20 mouse cellular contexts compared by ENCODE assay signal in genomic region chr5:115722188-115722959, GRCm38 (mm10). TPM values are rescaled to one million over a fixed set of nuclear protein-coding genes. Genes with fewer than 3 reads are reported as not detected.
DNase-seq lines count a peak whose midpoint lies in the region; ATAC-seq and TF ChIP-seq lines count a peak whose summit lies in the region.
"Had no signal": no experiment of that assay in that cellular context is flagged by ENCODE, and none has a peak within 500 bp of the region (broad histone marks: within the 10 kb centered on the region; RNA-seq: fewer than 3 reads in every experiment).

No protein-coding gene starts in this region.

- ATAC-seq in neural tube, embryonic 13.5 days (ENCODE audit: low read depth), result no peak
- ATAC-seq: intestine, embryonic 16.5 days; midbrain, embryonic 16.5 days; Patski had no signal

- no peak for TF ChIP-seq POLR2A in MEL (IDR thresholded peaks at IDR 0.05; ENCODE audit: control insufficient read depth in 1 of 2, insufficient read depth in 1 of 2, low read depth in 1 of 2, low read length in 2 of 2, poor library complexity in 1 of 2)

- H3K9me3 ChIP-seq in neural tube, embryonic 13.5 days, result no peaks in the 10 kb centered on the region
- no peaks in the 10 kb centered on the region for H3K9me3 ChIP-seq in MEL (replicated peaks; ENCODE audit: insufficient read depth, low read length)
- H3K9me3 ChIP-seq: heart, embryonic 10.5 days; hindbrain, embryonic 13.5 days; liver, embryonic 13.5 days; lung, embryonic 15.5 days had no signal

- H3K9ac ChIP-seq in neural tube, embryonic 13.5 days, result 0 out of 2 replicates have a peak overlapping the region, but pooled peaks have one; percentile 2
- peak overlapping the region; percentile 18; the same call in 1 of the 2 replicates for H3K9ac ChIP-seq in MEL (ENCODE audit: control insufficient read depth, low read depth, low read length, poor library complexity, severe bottlenecking)
- H3K9ac ChIP-seq: hindbrain, embryonic 13.5 days; liver, embryonic 13.5 days; lung, embryonic 15.5 days had no signal

- H3K4me3 ChIP-seq in neural tube, embryonic 13.5 days, result no peak overlapping the region
- 0 out of 4 replicates have a peak overlapping the region, but pooled peaks of 1 of the 2 experiments have one; percentile 0 for H3K4me3 ChIP-seq in MEL (ENCODE audit: control insufficient read depth in 1 of 2, insufficient read depth in 1 of 2, low read depth in 2 of 2, low read length in 2 of 2)
- H3K4me3 ChIP-seq: heart, embryonic 10.5 days; hindbrain, embryonic 13.5 days; liver, embryonic 13.5 days; lung, embryonic 15.5 days; megakaryocyte, embryonic 14.5 days had no signal

- TF ChIP-seq RAD21 in MEL (IDR thresholded peaks at IDR 0.05; ENCODE audit: low read depth, low read length), result no peak

- DNase-seq in neural tube, embryonic 10.5 days (ENCODE audit: extremely low spot score, low spot score), result no peak
- peak; percentile 34 for DNase-seq in CD4-positive helper T cell, adult 2 months (ENCODE audit: low read depth, low spot score)
- DNase-seq in MEL (ENCODE audit: low read depth, low spot score), result peak; percentile 85
- DNase-seq in kidney, postnatal 36 days, result peak; percentile 43 to 68
- DNase-seq in urinary bladder, adult 18-20 months (ENCODE audit: low spot score in 2 of 2), result no peak
- no peak for DNase-seq in heart, adult 18-20 months
- DNase-seq: adrenal gland, postnatal 36 days; cerebellum, adult 8-10 months; gastrocnemius, postnatal 14 days; heart, postnatal 10 days; liver, embryonic 13.5 days; right cerebral cortex, postnatal 25 days had no signal

- WGBS in neural tube, embryonic 13.5 days, result 87% methylated on average over 21 of the region's 21 CpGs

- H3K79me2 ChIP-seq in MEL (ENCODE audit: control insufficient read depth, insufficient read depth, low read length, poor library complexity), result no peaks in the 10 kb centered on the region

- peak; percentile 75 for TF ChIP-seq EP300 in MEL (IDR thresholded peaks at IDR 0.05; ENCODE audit: low read depth in 1 of 2, low read length in 2 of 2)

- no peak overlapping the region for H3K4me2 ChIP-seq in neural tube, embryonic 13.5 days
- H3K4me2 ChIP-seq: hindbrain, embryonic 13.5 days; liver, embryonic 13.5 days; lung, embryonic 15.5 days had no signal

- H3K27me3 ChIP-seq in neural tube, embryonic 13.5 days, result no peaks in the 10 kb centered on the region
- H3K27me3 ChIP-seq in MEL (ENCODE audit: control insufficient read depth in 1 of 2, insufficient read depth in 2 of 2, low read length in 2 of 2), result no peaks in the 10 kb centered on the region
- H3K27me3 ChIP-seq: hindbrain, embryonic 13.5 days; lung, embryonic 15.5 days; Patski had no signal

- H3K4me1 ChIP-seq in neural tube, embryonic 13.5 days (replicated peaks), result peaks cover 20% of the 10 kb centered on the region
- H3K4me1 ChIP-seq in MEL (ENCODE audit: control insufficient read depth in 1 of 2, insufficient read depth in 2 of 2, low read length in 2 of 2), result peaks cover 0 to 16% of the 10 kb centered on the region in 2 experiments; a peak in 2 of 4 replicates
- H3K4me1 ChIP-seq: heart, embryonic 10.5 days; liver, embryonic 13.5 days; lung, embryonic 15.5 days had no signal

- H3K27ac ChIP-seq in neural tube, embryonic 13.5 days (replicated peaks), result no peak overlapping the region
- H3K27ac ChIP-seq in MEL (ENCODE audit: control insufficient read depth, low read depth, low read length), result no peak overlapping the region
- H3K27ac ChIP-seq: heart, embryonic 10.5 days; hindbrain, embryonic 13.5 days; liver, embryonic 13.5 days; lung, embryonic 15.5 days had no signal

- peaks cover 16% of the 10 kb centered on the region for H3K36me3 ChIP-seq in neural tube, embryonic 13.5 days
- peaks cover 0 to 6% of the 10 kb centered on the region in 2 experiments; a peak in 2 of 4 replicates for H3K36me3 ChIP-seq in MEL (ENCODE audit: control insufficient read depth in 1 of 2, insufficient read depth in 2 of 2, low read length in 2 of 2)
- H3K36me3 ChIP-seq: heart, embryonic 10.5 days; liver, embryonic 13.5 days; lung, embryonic 15.5 days had no signal

- TF ChIP-seq CTCF in MEL (IDR thresholded peaks at IDR 0.05 in 2 of 3, conservative IDR thresholded peaks at IDR 0.05 in 1 of 3; ENCODE audit: control insufficient read depth in 1 of 3, insufficient read depth in 1 of 3, low read depth in 2 of 3, low read length in 3 of 3, poor library complexity in 1 of 3, severe bottlenecking in 1 of 3), result no peak

TF ChIP-seq in MEL, 35 proteins besides CTCF, POLR2A, EP300 and RAD21:
- TF ChIP-seq SIN3A (IDR thresholded peaks at IDR 0.05; ENCODE audit: low read length) (peak; percentile 43; the same call in 1 of the 2 replicates), SMC3 (IDR thresholded peaks at IDR 0.05; ENCODE audit: low read depth, low read length) (no peak), MYC (IDR thresholded peaks at IDR 0.05; ENCODE audit: low read depth, low read length) (0 out of 2 replicates have a peak, but pooled peaks have one; percentile 30), MEF2A (IDR thresholded peaks at IDR 0.05; ENCODE audit: extremely low read depth, insufficient replicate concordance, low read depth, low read length, poor library complexity, severe bottlenecking) (no peak), POLR2AphosphoS5 (IDR thresholded peaks at IDR 0.05; ENCODE audit: borderline replicate concordance, low read depth, low read length) (no peak), ZC3H11A (IDR thresholded peaks at IDR 0.05; ENCODE audit: low read depth, low read length) (no peak), TAL1 (IDR thresholded peaks at IDR 0.05; ENCODE audit: low read length) (peak; percentile 91), RCOR1 (IDR thresholded peaks at IDR 0.05; ENCODE audit: low read depth, low read length) (peak; percentile 78), TCF12 (IDR thresholded peaks at IDR 0.05; ENCODE audit: low read depth, low read length) (peak; percentile 67; the same call in 1 of the 2 replicates), MAX (IDR thresholded peaks at IDR 0.05; ENCODE audit: low read length) (peak; percentile 33; the same call in 1 of the 2 replicates), BHLHE40 (IDR thresholded peaks at IDR 0.05; ENCODE audit: borderline replicate concordance, low read depth, low read length) (peak; percentile 89), ELF1 (IDR thresholded peaks at IDR 0.05; ENCODE audit: low read depth, low read length) (no peak), GATA1 (IDR thresholded peaks at IDR 0.05; ENCODE audit: low read depth, low read length) (peak; percentile 53), ETS1 (IDR thresholded peaks at IDR 0.05; ENCODE audit: low read depth, low read length) (0 out of 2 replicates have a peak, but pooled peaks have one; percentile 36), GABPA (IDR thresholded peaks at IDR 0.05; ENCODE audit: low read depth, low read length) (no peak), NRF1 (IDR thresholded peaks at IDR 0.05; ENCODE audit: insufficient read depth, low read depth, low read length, poor library complexity, severe bottlenecking) (no peak), TBP (IDR thresholded peaks at IDR 0.05; ENCODE audit: low read depth, low read length) (no peak), CHD1 (IDR thresholded peaks at IDR 0.05; ENCODE audit: low read depth, low read length) (no peak), MXI1 (IDR thresholded peaks at IDR 0.05; ENCODE audit: low read depth, low read length) (peak; percentile 47; the same call in 1 of the 2 replicates), MYB (IDR thresholded peaks at IDR 0.05; ENCODE audit: low read depth, low read length) (no peak), KAT2A (conservative IDR thresholded peaks at IDR 0.05; ENCODE audit: low read depth, low read length) (no peak), ZNF384 (IDR thresholded peaks at IDR 0.05; ENCODE audit: low read depth, low read length) (no peak)

RNA-seq across cellular contexts. Expression of gene Bicdl1, which starts 9.0 kb away (rescaled TPM):
- polyA plus RNA-seq in neural tube, embryonic 13.5 days (2015; fragmentation: Nextera tagmentation; extraction: Ambion mirVana), result 23.0 and 24.2 TPM in 2 replicates
- 3.5 and 4.2 TPM in 2 replicates for total RNA-seq in MEL (2012; rRNA removed)
- 10 to 100 TPM in 1 of 2 experiments, not detected in 1; 13.4 TPM for polyA plus RNA-seq in MEL (2012; ENCODE audit: insufficient read depth in 1 of 2, insufficient read length in 2 of 2, low read depth in 1 of 2, low replicate concordance in 2 of 2, missing spikeins in 1 of 2)
- 1 to 10 TPM; 8.0 to 8.3 TPM for total RNA-seq in heart, adult 18-20 months (2021)

Comparison
In these comparisons a context has a peak if more than half of its experiments do, and no peak if none do; other contexts are left out.
1. DNase-seq: peak in CD4-positive helper T cell, adult 2 months (single experiment), MEL (single experiment) and kidney, postnatal 36 days (2 of 2); none in neural tube, embryonic 10.5 days (single experiment), urinary bladder, adult 18-20 months (0 of 2) and heart, adult 18-20 months (0 of 2).